Mouse (Mus musculus) CD4-positive, CD25-positive, alpha-beta regulatory T cell, adult 9 weeks (primary cell): ENCODE measurements around the gene Nfx1. TPM values are rescaled to one million over a fixed set of nuclear protein-coding genes. Genes with fewer than 3 reads are reported as not detected.

Source experiments
- polyA plus RNA-seq: library from polyadenylated mRNA; unstranded; fragments of 100-300 nt; shearing (Covaris generic); gene quantifications from one replicate; pipeline ENCODE4 v1.2.1, GENCODE M21; 2017

Gene Nfx1
- polyA plus RNA-seq: 135 TPM

GRCm38 (mm10) chr4:40970842-40971701, at the start of gene Nfx1:
TSS of gene Nfx1 (plus strand) at chr4:40970906.

GRCm38 (mm10) chr4:40948160-40948708, 22.5 kb upstream of the Nfx1 start, which contains the start of the genes Bag1 and Chmp5:
TSS of gene Bag1 (minus strand) at chr4:40948294.
TSS of gene Chmp5 (plus strand) at chr4:40948407.

GRCm38 (mm10) chr4:41047524-41048271, 77.0 kb downstream of the Nfx1 start, which contains the start of gene Aqp7:
TSS of gene Aqp7 (minus strand) at chr4:41048139.

Other genes starting within 250 kb of the Nfx1 start
- 339 TPM for gene Dnaja1, start 248.8 kb upstream of the Nfx1 start, polyA plus RNA-seq
- 149 TPM for gene Smu1, start 213.0 kb upstream of the Nfx1 start, polyA plus RNA-seq
- 17.6 TPM for gene B4galt1, start 116.9 kb upstream of the Nfx1 start, polyA plus RNA-seq
- not detected for gene Spink4, start 50.9 kb upstream of the Nfx1 start, polyA plus RNA-seq
- gene Bag1, start 22.6 kb upstream of the Nfx1 start, polyA plus RNA-seq: 11.8 TPM
- 91.5 TPM for gene Chmp5, start 22.5 kb upstream of the Nfx1 start, polyA plus RNA-seq
- gene Aqp7, start 77.2 kb downstream of the Nfx1 start, polyA plus RNA-seq: not detected
- gene Aqp3, start 127.3 kb downstream of the Nfx1 start, polyA plus RNA-seq: 18.1 TPM
- gene Nol6, start 153.5 kb downstream of the Nfx1 start, polyA plus RNA-seq: 65.1 TPM
- gene Ube2r2, start 164.8 kb downstream of the Nfx1 start, polyA plus RNA-seq: 19.8 TPM